Mouse (Mus musculus) neural tube, embryonic 15.5 days (tissue): ENCODE results near the gene Cyp4f14. TPM values are rescaled to one million over a fixed set of nuclear protein-coding genes. Genes with fewer than 3 reads are reported as not detected.
A peak's percentile ranks its signal among the peaks of the same experiment; 100 is the strongest.
"Not testable (repeated sequence)": the region's sequence is repeated elsewhere in the genome, so short reads cannot be mapped to it uniquely, and the experiment has no call there.

ENCODE experiments used
- ATAC-seq: fragments of 200-750 bp; cut with Nextera tagmentation; 2 replicates; pipeline ENCODE4 v1.8.0; 2017; ENCODE audit warnings: mild to moderate bottlenecking, moderate TSS enrichment, moderate library complexity; ENCODE audit not compliant: low FRiP score
- H3K27ac ChIP-seq: fragments of 300-500 bp; sonication (generic); replicated peaks from 2 replicates; pipeline ENCODE4 v1.5.1; 2015; ENCODE audit warnings: mild to moderate bottlenecking, inconsistent platforms
- H3K27me3 ChIP-seq: fragments of 300-500 bp; sonication (generic); replicated peaks from 2 replicates; pipeline ENCODE4 v1.6.1; 2015; ENCODE audit warnings: inconsistent platforms
- H3K36me3 ChIP-seq: fragments of 300-500 bp; sonication (generic); 2 replicates; pipeline ENCODE4 v1.6.1; 2015; ENCODE audit warnings: inconsistent platforms
- H3K4me1 ChIP-seq: fragments of 300-500 bp; sonication (generic); 2 replicates; pipeline ENCODE4 v1.6.1; 2015; ENCODE audit warnings: inconsistent platforms
- H3K4me2 ChIP-seq: fragments of 300-500 bp; sonication (generic); 2 replicates; pipeline ENCODE4 v1.6.1; 2015; ENCODE audit warnings: inconsistent platforms, mild to moderate bottlenecking, moderate library complexity
- H3K4me3 ChIP-seq: fragments of 300-500 bp; sonication (generic); replicated peaks from 2 replicates; pipeline ENCODE4 v1.5.1; 2015; ENCODE audit warnings: mild to moderate bottlenecking, inconsistent platforms
- H3K9ac ChIP-seq: fragments of 300-500 bp; sonication (generic); replicated peaks from 2 replicates; pipeline ENCODE4 v1.6.1; 2015; ENCODE audit warnings: mild to moderate bottlenecking, inconsistent platforms
- H3K9me3 ChIP-seq: fragments of 300-500 bp; sonication (generic); replicated peaks from 2 replicates; pipeline ENCODE4 v1.6.1; 2016; ENCODE audit warnings: inconsistent platforms
- WGBS: fragments of 180-500 bp; shearing (Covaris S2); methylation state at CpG from one replicate; pipeline ENCODE4 v1.1.7; 2015; ENCODE audit warnings: mixed read lengths; 5-methylcytosine and 5-hydroxymethylcytosine counted together
- polyA plus RNA-seq: library from polyadenylated mRNA; unstranded; fragments of >200 nt; fragmentation: Nextera tagmentation; extraction: Ambion mirVana; gene quantifications from 2 replicates; pipeline ENCODE4 v1.2.1, GENCODE M21; 2015

Cyp4f14 gene
- polyA plus RNA-seq, 1 experiment from 2014 or later = 0.09 TPM

DNA sequence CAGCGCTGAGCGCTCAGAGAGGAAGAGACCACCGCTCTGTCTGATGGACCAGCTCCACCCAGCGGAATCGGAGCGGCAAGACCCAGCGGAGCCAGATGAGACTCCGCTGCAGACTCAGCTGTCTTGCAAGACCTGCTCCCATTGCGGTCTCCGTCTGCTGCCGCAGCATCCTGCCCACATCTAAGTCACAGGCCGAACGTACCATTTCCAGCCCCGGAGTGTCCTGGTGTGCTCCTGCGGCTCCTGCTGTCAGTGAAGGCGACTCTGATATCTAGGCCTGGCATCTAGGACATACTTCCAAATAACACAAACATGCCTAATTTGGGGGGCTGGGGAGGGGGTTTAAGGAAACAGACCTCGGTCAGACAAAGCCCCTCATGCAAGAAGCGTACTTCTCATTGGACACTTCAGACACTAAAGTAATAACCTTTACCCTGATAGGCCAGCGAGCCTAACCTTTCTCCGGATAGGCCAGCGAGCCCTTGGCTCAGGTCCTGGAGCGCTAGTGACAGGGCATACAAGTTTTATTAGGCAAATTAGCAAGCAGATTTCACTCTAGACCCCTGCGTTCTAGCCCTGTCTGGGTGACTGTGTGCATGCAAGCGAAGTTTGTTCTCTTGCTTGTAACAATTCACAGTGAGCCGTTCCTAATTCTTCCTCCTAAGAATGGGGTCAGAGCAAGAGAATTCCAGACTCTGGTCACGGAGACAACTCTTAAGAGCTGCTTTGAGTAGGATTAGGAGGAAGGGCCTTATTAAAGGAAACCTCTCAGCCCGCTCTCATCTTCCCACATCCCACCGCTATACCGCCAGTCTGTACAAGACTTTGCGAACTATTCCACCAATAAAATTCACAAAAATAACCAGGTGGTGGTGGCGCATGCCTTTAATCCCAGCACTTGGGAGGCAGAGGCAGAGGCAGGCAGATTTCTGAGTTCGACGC is 25.6 kb downstream of the Cyp4f14 start, which contains the start of gene Zfp870:
Gene Zfp870, minus strand, starts transcription at position 404 of the 942 bp plus-strand sequence.
- ATAC-seq = peak; percentile 99
- peak within 1 kb of the TSS; percentile 87 for H3K27ac ChIP-seq
- H3K9ac ChIP-seq = peak within 1 kb of the TSS; percentile 81

DNA sequence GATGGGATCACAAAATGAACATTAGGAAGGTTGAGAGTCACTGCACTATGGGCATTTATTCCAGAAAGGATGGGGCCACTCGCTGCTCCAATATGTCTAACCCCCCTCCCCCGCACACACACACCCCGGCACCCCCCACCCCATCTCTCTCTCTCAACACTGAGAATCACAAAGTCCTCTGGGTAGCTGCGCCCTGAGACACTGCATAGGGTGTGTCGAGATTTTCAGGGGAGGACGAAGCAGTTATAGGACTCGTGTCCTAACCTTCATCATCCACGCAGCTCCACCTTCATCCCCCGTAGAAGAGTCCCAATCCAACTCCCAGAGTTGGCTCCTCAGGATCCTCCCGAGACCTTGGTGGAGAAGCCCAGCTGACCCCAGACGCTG is 26.3 kb downstream of the Cyp4f14 start:
- peak overlapping the region; percentile 79 for H3K4me3 ChIP-seq
- H3K4me1 ChIP-seq = peaks cover 21% of the 10 kb centered on the region
- ATAC-seq = peak; percentile 49; the same call in 1 of the 2 replicates
- H3K27me3 ChIP-seq = no peaks in the 10 kb centered on the region
- peak overlapping the region; percentile 87 for H3K27ac ChIP-seq
- no peaks in the 10 kb centered on the region for H3K9me3 ChIP-seq
- WGBS = 6% methylated on average over 11 of the region's 11 CpGs
- peak overlapping the region; percentile 85 for H3K4me2 ChIP-seq
- peak overlapping the region; percentile 81 for H3K9ac ChIP-seq
- H3K36me3 ChIP-seq = no peaks in the 10 kb centered on the region

More for the DNA sequence above, 25.6 kb downstream of the Cyp4f14 start, which contains the start of gene Zfp870:
- Histone ChIP-seq H3K9me3 (no peaks in the 10 kb centered on the region), H3K4me1 (peaks cover 21% of the 10 kb centered on the region), H3K4me2 (peak within 1 kb of the TSS; percentile 85), H3K27me3 (no peaks in the 10 kb centered on the region), H3K36me3 (no peaks in the 10 kb centered on the region), H3K4me3 (peak within 1 kb of the TSS; percentile 79)
- WGBS = 13% methylated on average over 33 of the region's 33 CpGs

DNA sequence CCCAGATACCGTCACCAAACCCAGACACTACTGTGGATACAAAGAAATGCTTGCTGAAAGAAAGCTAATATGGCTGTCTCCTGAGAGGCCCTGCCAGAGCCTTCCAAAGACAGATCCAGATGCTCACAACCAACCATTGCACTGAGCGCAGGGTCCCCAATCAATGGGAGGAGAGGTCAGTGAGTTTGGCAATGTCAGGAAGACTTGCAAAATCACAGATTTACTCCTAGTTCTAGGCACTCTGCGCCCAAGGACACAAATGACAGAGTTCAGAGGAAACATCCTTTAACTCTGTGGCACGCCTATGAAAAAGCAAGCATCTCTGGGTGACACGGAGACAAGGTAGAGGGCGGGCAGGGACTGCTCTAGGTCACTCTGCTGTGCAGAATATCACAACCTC is 27.5 kb downstream of the Cyp4f14 start:
- 98% methylated on average over 6 of the region's 6 CpGs for WGBS
- Histone ChIP-seq H3K4me3 (no peak overlapping the region), H3K36me3 (0 out of 2 replicates have a peak, but pooled peaks cover 4% of the 10 kb centered on the region), H3K27ac (no peak overlapping the region), H3K9ac (no peak overlapping the region), H3K9me3 (no peaks in the 10 kb centered on the region), H3K4me1 (peaks cover 21% of the 10 kb centered on the region), H3K4me2 (peak overlapping the region; percentile 85), H3K27me3 (no peaks in the 10 kb centered on the region)
- ATAC-seq = no peak

DNA sequence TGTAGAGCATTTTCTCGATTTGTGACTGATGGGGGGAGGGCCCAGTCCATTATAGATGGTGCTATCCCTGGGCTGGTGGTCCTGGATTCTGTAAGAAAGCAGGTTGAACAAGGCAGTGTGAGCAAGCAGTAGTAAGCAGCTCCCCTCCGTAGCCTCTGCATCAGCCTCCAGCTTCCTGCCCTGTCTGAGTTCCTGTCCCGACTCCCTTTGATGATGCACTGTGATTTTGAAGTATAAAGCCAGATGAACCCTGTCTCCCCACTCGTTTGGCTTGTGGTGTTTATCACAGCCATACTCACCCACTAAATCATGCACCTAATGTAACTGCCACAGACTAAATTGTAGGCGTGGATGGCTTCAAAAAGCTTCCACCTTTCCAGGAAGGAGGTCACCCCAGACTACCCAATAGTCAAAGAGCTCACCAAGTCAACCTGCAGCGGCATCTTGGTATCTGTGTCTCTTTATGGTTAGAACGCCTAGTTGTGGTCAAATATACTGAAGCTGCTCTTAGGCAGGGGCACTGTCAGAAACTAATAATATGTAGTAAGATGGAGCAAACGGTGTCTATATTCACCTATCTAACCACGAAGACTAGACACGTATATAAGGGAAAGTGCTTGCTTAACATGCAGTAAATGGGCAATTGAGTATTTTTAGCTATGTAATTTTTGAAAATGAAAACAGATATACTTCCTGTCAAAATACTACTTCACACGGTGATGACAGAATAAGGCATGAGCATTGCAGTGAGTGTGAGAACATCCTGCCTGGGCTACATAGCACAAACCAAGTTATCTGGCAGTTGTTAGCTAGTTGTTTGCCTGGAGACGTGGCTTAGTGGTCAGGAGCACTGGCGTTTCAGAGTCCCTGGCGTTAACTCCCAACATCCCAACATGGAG is 36.6 kb downstream of the Cyp4f14 start:
- peaks cover 56% of the 10 kb centered on the region for H3K36me3 ChIP-seq

DNA sequence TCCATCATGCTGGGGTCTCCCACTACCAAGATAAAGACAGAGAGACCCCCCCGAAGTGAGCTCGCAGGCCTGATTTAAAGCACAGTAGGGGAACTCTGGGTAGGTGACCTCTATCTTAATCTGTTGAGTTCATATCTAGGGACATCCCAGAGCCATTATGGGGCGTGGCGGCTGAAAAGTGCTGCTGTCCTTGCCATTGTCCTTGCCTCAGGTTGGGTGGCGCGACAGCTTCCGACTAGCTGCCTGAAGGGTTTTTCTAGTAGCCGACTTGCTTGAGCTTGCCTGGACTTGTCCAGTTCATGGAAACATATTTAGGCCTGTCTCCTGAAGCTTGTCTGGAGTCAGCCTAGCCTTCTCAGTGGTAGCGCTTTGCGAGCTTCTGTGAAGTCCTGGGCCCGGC is 38.4 kb downstream of the Cyp4f14 start:
- Histone ChIP-seq H3K36me3 (peaks cover 45% of the 10 kb centered on the region), H3K27ac (no peak overlapping the region), H3K9ac (no peak overlapping the region), H3K4me1 (no peaks in the 10 kb centered on the region), H3K9me3 (no peaks in the 10 kb centered on the region; the same call in 1 of the 2 replicates), H3K27me3 (0 out of 2 replicates have a peak, but pooled peaks cover 3% of the 10 kb centered on the region), H3K4me2 (no peak overlapping the region), H3K4me3 (no peak overlapping the region)
- ATAC-seq = no peak
- WGBS = 97% methylated on average over 11 of the region's 11 CpGs

More for the DNA sequence above, 36.6 kb downstream of the Cyp4f14 start:
- ATAC-seq = no peak
- H3K27ac ChIP-seq = no peak overlapping the region
- 96% methylated on average over 14 of the region's 14 CpGs for WGBS
- H3K4me2 ChIP-seq = no peak overlapping the region
- H3K9me3 ChIP-seq = no peaks in the 10 kb centered on the region; the same call in 1 of the 2 replicates
- H3K27me3 ChIP-seq = 0 out of 2 replicates have a peak, but pooled peaks cover 3% of the 10 kb centered on the region
- no peaks in the 10 kb centered on the region for H3K4me1 ChIP-seq
- H3K9ac ChIP-seq = no peak overlapping the region
- H3K4me3 ChIP-seq = no peak overlapping the region

DNA sequence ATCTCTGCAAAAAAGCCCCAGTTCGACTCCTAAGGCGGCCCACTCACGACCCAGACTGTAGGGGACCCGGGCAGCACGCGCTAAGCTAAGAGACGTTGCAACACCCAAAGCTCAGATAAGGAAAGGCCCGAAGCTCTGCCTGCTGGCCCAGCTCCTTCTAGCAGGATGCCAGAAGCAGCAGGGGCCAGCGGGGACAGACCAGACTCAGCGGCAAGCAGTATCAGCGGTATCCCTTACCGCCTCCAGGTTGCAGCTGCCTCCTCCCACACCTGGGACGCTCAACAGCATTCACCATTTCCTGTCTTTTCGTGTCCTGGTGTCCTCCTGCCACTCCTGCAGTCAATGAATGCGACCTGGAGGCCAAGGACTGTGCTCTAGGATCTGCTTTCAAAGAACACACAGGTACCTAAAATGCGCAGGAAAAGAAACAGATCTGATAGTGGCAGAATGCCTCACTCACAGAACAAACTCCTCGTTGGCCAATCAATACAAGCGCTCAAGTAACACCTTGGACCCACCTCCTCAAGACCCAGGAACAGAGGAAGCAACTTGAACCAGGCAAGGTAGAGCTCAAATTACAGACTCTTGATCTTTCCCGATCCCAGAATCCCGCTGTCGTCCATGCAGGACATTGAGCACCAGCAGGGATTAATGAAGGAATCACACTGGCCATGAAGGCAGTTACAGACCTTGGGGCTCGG is 39.5 kb downstream of the Cyp4f14 start:
- ATAC-seq = no peak
- H3K4me1 ChIP-seq = no peaks in the 10 kb centered on the region
- 18% methylated on average over 22 of the region's 22 CpGs for WGBS
- no peaks in the 10 kb centered on the region; the same call in 1 of the 2 replicates for H3K9me3 ChIP-seq
- 0 out of 2 replicates have a peak, but pooled peaks cover 3% of the 10 kb centered on the region for H3K27me3 ChIP-seq
- no peak overlapping the region for H3K4me2 ChIP-seq
- H3K36me3 ChIP-seq = peaks cover 33% of the 10 kb centered on the region
- H3K27ac ChIP-seq = no peak overlapping the region
- H3K4me3 ChIP-seq = no peak overlapping the region
- no peak overlapping the region for H3K9ac ChIP-seq

- Histone ChIP-seq H3K27ac (no peak overlapping the region), H3K9ac (no peak overlapping the region), H3K4me1 (no peaks in the 10 kb centered on the region), H3K4me2 (no peak overlapping the region), H3K27me3 (0 out of 2 replicates have a peak, but pooled peaks cover 3% of the 10 kb centered on the region), H3K9me3 (no peaks in the 10 kb centered on the region), H3K4me3 (no peak overlapping the region), H3K36me3 (no peaks in the 10 kb centered on the region)
- no peak for ATAC-seq
- 71% methylated on average over 5 of the region's 5 CpGs for WGBS
Observed at GRCm38 (mm10) chr17:32872696-32873095, 44.4 kb downstream of the Cyp4f14 start.

DNA sequence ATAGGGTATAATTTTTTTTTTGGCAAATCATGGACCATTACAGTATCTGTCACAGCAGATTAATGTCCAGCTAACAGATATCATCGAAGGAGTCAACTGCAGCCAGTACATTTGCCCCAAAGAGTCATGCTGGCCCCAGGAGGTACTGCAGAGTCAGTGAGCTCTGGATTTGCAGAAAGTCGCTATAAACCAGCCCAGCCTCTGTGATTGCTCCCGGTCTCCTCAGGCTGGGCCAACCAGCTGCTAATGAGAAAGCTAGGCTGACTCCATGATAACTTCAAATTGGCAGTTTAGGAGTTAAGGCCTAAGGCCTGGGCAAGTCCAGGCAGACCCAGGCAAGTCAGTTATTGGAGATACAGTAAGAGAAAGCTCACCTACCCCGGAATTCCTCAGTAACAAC is 45.1 kb downstream of the Cyp4f14 start:
- H3K9ac ChIP-seq = no peak overlapping the region
- H3K4me3 ChIP-seq = no peak overlapping the region
- WGBS = 84% methylated on average over 4 of the region's 4 CpGs
- ATAC-seq = no peak
- H3K36me3 ChIP-seq = no peaks in the 10 kb centered on the region
- no peaks in the 10 kb centered on the region for H3K27me3 ChIP-seq
- no peak overlapping the region for H3K27ac ChIP-seq
- no peak overlapping the region for H3K4me2 ChIP-seq
- H3K4me1 ChIP-seq = no peaks in the 10 kb centered on the region
- H3K9me3 ChIP-seq = no peaks in the 10 kb centered on the region

- Histone ChIP-seq H3K4me2 (no peak overlapping the region), H3K27ac (no peak overlapping the region), H3K9me3 (no peaks in the 10 kb centered on the region), H3K27me3 (no peaks in the 10 kb centered on the region), H3K4me1 (no peaks in the 10 kb centered on the region), H3K4me3 (no peak overlapping the region), H3K9ac (no peak overlapping the region), H3K36me3 (no peaks in the 10 kb centered on the region)
- 98% methylated on average over 1 of the region's 1 CpGs for WGBS
- ATAC-seq = no peak
Observed at GRCm38 (mm10) chr17:32871483-32871882, 45.7 kb downstream of the Cyp4f14 start.

- not testable (repeated sequence) for H3K36me3 ChIP-seq, H3K27me3 ChIP-seq, ATAC-seq, H3K9ac ChIP-seq, H3K4me3 ChIP-seq, H3K27ac ChIP-seq, H3K9me3 ChIP-seq, H3K4me2 ChIP-seq, H3K4me1 ChIP-seq
- WGBS = 55% methylated on average over 5 of the region's 7 CpGs
Observed at GRCm38 (mm10) chr17:32867266-32867665, 49.9 kb downstream of the Cyp4f14 start.

- H3K27ac ChIP-seq, H3K36me3 ChIP-seq, H3K9me3 ChIP-seq, H3K4me2 ChIP-seq, ATAC-seq, H3K4me3 ChIP-seq, H3K4me1 ChIP-seq, H3K9ac ChIP-seq, H3K27me3 ChIP-seq: not testable (repeated sequence)
- WGBS = 65% methylated on average over 4 of the region's 6 CpGs
Observed at GRCm38 (mm10) chr17:32856713-32857112, 60.4 kb downstream of the Cyp4f14 start.
